Mouse (Mus musculus) C2C12 (cell line): ENCODE results near the gene Capn5. TPM values are rescaled to one million over a fixed set of nuclear protein-coding genes. Genes with fewer than 3 reads are reported as not detected.

Experiments
- H3K27me3 ChIP-seq: one replicate; pipeline ENCODE4 v1.6.1; 2011; ENCODE audit not compliant: control insufficient read depth, insufficient read depth, insufficient read length
- H3K36me3 ChIP-seq: one replicate; pipeline ENCODE4 v1.6.1; 2011; ENCODE audit not compliant: control insufficient read depth, insufficient read depth
- H3K4me3 ChIP-seq: one replicate; pipeline ENCODE4 v1.5.1; 2011; ENCODE audit warnings: mild to moderate bottlenecking, control low read depth; ENCODE audit not compliant: poor library complexity, insufficient read depth, severe bottlenecking
- H3K79me2 ChIP-seq: one replicate; pipeline ENCODE4 v1.6.1; 2011; ENCODE audit not compliant: control insufficient read depth, insufficient read depth
- H3K79me3 ChIP-seq: one replicate; pipeline ENCODE4 v1.6.1; 2011; ENCODE audit warnings: low read depth, control low read depth
- H3ac ChIP-seq: one replicate; pipeline ENCODE3; 2011; ENCODE audit warnings: low read depth; ENCODE audit not compliant: control insufficient read depth, insufficient read length
- CEBPB ChIP-seq: IDR thresholded peaks from one replicate; pipeline ENCODE4 v1.6.1; 2011; ENCODE audit warnings: low read depth, mild to moderate bottlenecking, control low read depth, moderate library complexity
- CTCF ChIP-seq: IDR thresholded peaks from one replicate; pipeline ENCODE4 v1.5.1; 2011; ENCODE audit not compliant: control insufficient read depth, insufficient read depth, insufficient read length
- FOSL1 ChIP-seq: IDR thresholded peaks from one replicate; pipeline ENCODE4 v1.8.0; 2011; ENCODE audit warnings: mild to moderate bottlenecking, low read length; ENCODE audit not compliant: poor library complexity, insufficient read depth, severe bottlenecking
- MAX ChIP-seq: IDR thresholded peaks from one replicate; pipeline ENCODE4 v1.6.1; 2011; ENCODE audit warnings: mild to moderate bottlenecking, control low read depth
- MYOD1 ChIP-seq: IDR thresholded peaks from one replicate; pipeline ENCODE4 v1.6.1; 2011; ENCODE audit warnings: low read depth; ENCODE audit not compliant: control insufficient read depth, insufficient read length
- MYOG ChIP-seq: IDR thresholded peaks from one replicate; pipeline ENCODE4 v1.6.1; 2011; ENCODE audit not compliant: control insufficient read depth, insufficient read length; ENCODE audit errors: extremely low read depth
- USF1 ChIP-seq: IDR thresholded peaks from one replicate; pipeline ENCODE4 v1.6.1; 2011; ENCODE audit warnings: low read depth, mild to moderate bottlenecking, control low read depth, moderate library complexity
- polyA plus RNA-seq: library from polyadenylated mRNA; unstranded; fragments of >200 nt; fragmentation: generic; extraction: Trizol; gene quantifications from one replicate; pipeline ENCODE4 v1.2.1, GENCODE M21; 2012; ENCODE audit warnings: missing spikeins

The Capn5 gene
- polyA plus RNA-seq, 1 experiment = 2.5 TPM

GRCm38 (mm10) chr7:98103002-98103941, 74.8 kb downstream of the Capn5 start:
- H3K79me3 ChIP-seq = no peaks in the 10 kb centered on the region
- H3K27me3 ChIP-seq = peaks cover 15% of the 10 kb centered on the region
- TF ChIP-seq CTCF (no peak), USF1 (no peak), MAX (no peak), MYOD1 (no peak), FOSL1 (no peak), MYOG (no peak), CEBPB (no peak)
- H3K4me3 ChIP-seq = no peak overlapping the region
- no peak overlapping the region for H3ac ChIP-seq
- no peaks in the 10 kb centered on the region for H3K36me3 ChIP-seq
- no peaks in the 10 kb centered on the region for H3K79me2 ChIP-seq

- no peaks in the 10 kb centered on the region for H3K79me3 ChIP-seq
- H3K4me3 ChIP-seq = no peak overlapping the region
- no peaks in the 10 kb centered on the region for H3K36me3 ChIP-seq
- no peaks in the 10 kb centered on the region for H3K79me2 ChIP-seq
- no peak overlapping the region for H3ac ChIP-seq
- H3K27me3 ChIP-seq = peaks cover 23% of the 10 kb centered on the region
- TF ChIP-seq CEBPB (no peak), MAX (no peak), MYOG (no peak), MYOD1 (no peak), FOSL1 (no peak), USF1 (no peak)
Measured at GRCm38 (mm10) chr7:98102488-98102887, 75.6 kb downstream of the Capn5 start.

- H3K79me2 ChIP-seq = no peaks in the 10 kb centered on the region
- peaks cover 54% of the 10 kb centered on the region for H3K27me3 ChIP-seq
- H3K79me3 ChIP-seq = no peaks in the 10 kb centered on the region
- H3K4me3 ChIP-seq = no peak overlapping the region
- H3K36me3 ChIP-seq = no peaks in the 10 kb centered on the region
- H3ac ChIP-seq = no peak overlapping the region
- TF ChIP-seq CEBPB = no peak
- TF ChIP-seq MYOG = no peak
- TF ChIP-seq FOSL1 = no peak
- TF ChIP-seq USF1 = no peak
Measured at GRCm38 (mm10) chr7:98097557-98097956, 80.5 kb downstream of the Capn5 start.

GRCm38 (mm10) chr7:98095852-98096251, 82.2 kb downstream of the Capn5 start:
- Histone ChIP-seq H3K4me3 (no peak overlapping the region), H3K27me3 (peaks cover 69% of the 10 kb centered on the region), H3ac (no peak overlapping the region), H3K79me2 (no peaks in the 10 kb centered on the region), H3K79me3 (no peaks in the 10 kb centered on the region), H3K36me3 (no peaks in the 10 kb centered on the region)
- TF ChIP-seq CTCF (no peak), MAX (no peak), MYOG (no peak), CEBPB (no peak), USF1 (no peak), FOSL1 (no peak), MYOD1 (no peak)

GRCm38 (mm10) chr7:98086346-98086745, 91.7 kb downstream of the Capn5 start:
- H3K4me3 ChIP-seq = no peak overlapping the region
- no peak overlapping the region for H3ac ChIP-seq
- H3K36me3 ChIP-seq = no peaks in the 10 kb centered on the region
- peaks cover 41% of the 10 kb centered on the region for H3K27me3 ChIP-seq
- no peaks in the 10 kb centered on the region for H3K79me2 ChIP-seq
- H3K79me3 ChIP-seq = no peaks in the 10 kb centered on the region
- no peak for TF ChIP-seq USF1
- no peak for TF ChIP-seq MYOG
- TF ChIP-seq FOSL1 = no peak
- TF ChIP-seq CTCF = no peak
- no peak for TF ChIP-seq MYOD1
- no peak for TF ChIP-seq CEBPB
- TF ChIP-seq MAX = no peak

- peaks cover 43% of the 10 kb centered on the region for H3K27me3 ChIP-seq
- H3K79me3 ChIP-seq = no peaks in the 10 kb centered on the region
- H3K4me3 ChIP-seq = no peak overlapping the region
- no peaks in the 10 kb centered on the region for H3K79me2 ChIP-seq
- H3ac ChIP-seq = no peak overlapping the region
- TF ChIP-seq USF1 (no peak), CEBPB (no peak), CTCF (no peak), MYOD1 (no peak), MYOG (no peak), FOSL1 (no peak), MAX (no peak)
- H3K36me3 ChIP-seq = no peaks in the 10 kb centered on the region
Measured at GRCm38 (mm10) chr7:98085314-98085713, 92.8 kb downstream of the Capn5 start.
